Mouse (Mus musculus) olfactory bulb, adult 2 months (tissue): ENCODE measurements around the gene Mtpn.

ENCODE experiments used
- CTCF ChIP-seq: fragments of 200-500 bp; IDR thresholded peaks from 2 replicates; pipeline ENCODE4 v1.5.1; 2012; ENCODE audit warnings: low read depth, mild to moderate bottlenecking, low read length, moderate library complexity; ENCODE audit not compliant: insufficient read depth
- POLR2A ChIP-seq: fragments of 200-500 bp; IDR thresholded peaks from 2 replicates; pipeline ENCODE4 v1.6.1; 2012; ENCODE audit warnings: mild to moderate bottlenecking, low read depth, low read length, moderate library complexity; ENCODE audit not compliant: insufficient read depth

- TF ChIP-seq CTCF, result no peak
- TF ChIP-seq POLR2A, result no peak
Observed at GRCm38 (mm10) chr6:35462484-35462883, 77.2 kb downstream of the Mtpn start.
